Mouse (Mus musculus) embryonic facial prominence, embryonic 14.5 days (tissue): ENCODE results near the gene Snta1. TPM values are rescaled to one million over a fixed set of nuclear protein-coding genes. Genes with fewer than 3 reads are reported as not detected.

Experiments
- ATAC-seq: fragments of 200-750 bp; cut with Nextera tagmentation; 2 replicates; pipeline ENCODE4 v1.8.0; 2017; ENCODE audit warnings: low read depth, moderate number of reproducible peaks, moderate TSS enrichment
- DNase-seq: peaks from one replicate; pipeline ENCODE4 v3.0.0-alpha.2; 2015; ENCODE audit warnings: low spot score
- H3K27ac ChIP-seq: fragments of 300-500 bp; sonication (generic); replicated peaks from 2 replicates; pipeline ENCODE4 v1.5.1; 2014; ENCODE audit warnings: low read depth, mild to moderate bottlenecking, low read length, moderate library complexity
- H3K27me3 ChIP-seq: fragments of 300-500 bp; sonication (generic); replicated peaks from 2 replicates; pipeline ENCODE4 v1.6.1; 2014; ENCODE audit warnings: low read length; ENCODE audit not compliant: control insufficient read depth, insufficient read depth
- H3K36me3 ChIP-seq: fragments of 300-500 bp; sonication (generic); 2 replicates; pipeline ENCODE4 v1.6.1; 2014; ENCODE audit warnings: low read length, mixed read lengths; ENCODE audit not compliant: control insufficient read depth, insufficient read depth
- H3K4me1 ChIP-seq: fragments of 300-500 bp; sonication (generic); 2 replicates; pipeline ENCODE4 v1.6.1; 2014; ENCODE audit warnings: antibody characterized with exemption, low read length; ENCODE audit not compliant: control insufficient read depth, insufficient read depth
- H3K4me2 ChIP-seq: fragments of 300-500 bp; sonication (generic); 2 replicates; pipeline ENCODE4 v1.6.1; 2014; ENCODE audit warnings: low read depth, mild to moderate bottlenecking, low read length, moderate library complexity, mixed read lengths
- H3K4me3 ChIP-seq: fragments of 300-500 bp; sonication (generic); 2 replicates; pipeline ENCODE4 v1.5.1; 2014; ENCODE audit warnings: low read depth, mild to moderate bottlenecking, low read length
- H3K9ac ChIP-seq: fragments of 300-500 bp; sonication (generic); 2 replicates; pipeline ENCODE4 v1.6.1; 2014; ENCODE audit warnings: low read depth, mild to moderate bottlenecking, low read length, moderate library complexity, mixed read lengths
- H3K9me3 ChIP-seq: fragments of 300-500 bp; sonication (generic); 2 replicates; pipeline ENCODE4 v1.6.1; 2016; ENCODE audit warnings: low read length; ENCODE audit not compliant: control insufficient read depth
- WGBS: fragments of 180-500 bp; shearing (Covaris S2); extraction: QIAGEN DNeasy Blood & Tissue Kit; methylation state at CpG from one replicate; pipeline ENCODE4 v1.1.7; 2014; 5-methylcytosine and 5-hydroxymethylcytosine counted together
- polyA plus RNA-seq: library from polyadenylated mRNA; unstranded; fragments of >200 nt; fragmentation: Nextera tagmentation; extraction: Ambion mirVana; gene quantifications from 2 replicates; pipeline ENCODE4 v1.2.1, GENCODE M21; 2014

The Snta1 gene
- 8.6 and 10.4 TPM in 2 replicates for polyA plus RNA-seq

DNA sequence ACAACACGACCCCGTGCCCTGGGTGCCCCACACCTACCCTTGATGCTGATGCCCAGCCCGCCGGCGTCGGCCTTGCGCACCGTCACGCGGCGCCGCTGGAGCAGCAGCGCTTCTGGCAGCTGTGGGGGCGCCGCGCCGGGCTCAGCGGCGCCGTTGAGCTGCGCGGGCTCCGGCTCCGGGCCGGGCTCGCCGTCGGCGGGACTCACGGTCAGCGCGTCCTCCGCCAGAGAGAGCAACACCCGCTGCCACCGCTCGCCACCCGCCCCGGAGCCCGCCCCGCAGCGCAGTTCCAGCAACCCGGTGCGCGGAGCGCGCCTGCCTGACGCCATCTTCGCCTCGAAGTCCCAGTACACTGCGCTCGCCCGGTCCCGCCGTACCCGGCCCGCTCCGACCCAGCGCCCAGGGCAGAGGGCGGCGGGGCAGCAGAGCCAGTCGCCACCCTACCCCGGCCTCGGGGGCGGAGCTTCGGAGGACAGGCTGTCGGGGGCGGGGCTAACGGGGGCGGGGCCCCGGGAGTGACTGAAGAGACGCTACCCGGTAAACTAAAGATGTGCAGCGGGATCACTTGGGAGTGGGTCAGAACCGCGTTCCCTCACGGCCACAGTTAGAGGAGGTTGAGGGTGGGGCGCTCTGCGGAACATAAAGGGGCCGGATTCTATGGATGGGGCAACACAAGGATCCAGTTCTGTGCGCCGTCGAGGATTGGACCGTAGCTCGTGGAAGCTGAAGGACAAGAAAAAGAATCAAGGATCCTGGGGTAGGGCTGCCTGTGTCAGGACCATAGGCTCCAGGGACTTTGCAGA lies at the start of gene Snta1:
Gene Snta1 (minus strand): TSS at position 457 of the 803 bp plus-strand sequence.
- DNase-seq (peak; percentile 80), ATAC-seq (peak; percentile 88)
- H3K9me3 ChIP-seq: no peaks in the 10 kb centered on the region
- peak within 1 kb of the TSS; percentile 80 for H3K4me2 ChIP-seq
- peak within 1 kb of the TSS; percentile 76 for H3K9ac ChIP-seq
- peaks cover 15% of the 10 kb centered on the region for H3K4me1 ChIP-seq
- WGBS: 2% methylated on average over 49 of the region's 84 CpGs
- H3K27ac ChIP-seq: no peak within 1 kb of the TSS
- no peaks in the 10 kb centered on the region for H3K36me3 ChIP-seq
- peaks cover 6% of the 10 kb centered on the region; the same call in 1 of the 2 replicates for H3K27me3 ChIP-seq
- peak within 1 kb of the TSS; percentile 74 for H3K4me3 ChIP-seq

GRCm38 (mm10) chr2:154456621-154457020 lies 48.7 kb upstream of the Snta1 start:
- Histone ChIP-seq H3K9me3 (no peaks in the 10 kb centered on the region), H3K9ac (no peak overlapping the region), H3K4me2 (no peak overlapping the region), H3K36me3 (no peaks in the 10 kb centered on the region), H3K4me1 (peaks cover 26% of the 10 kb centered on the region), H3K27me3 (no peaks in the 10 kb centered on the region), H3K4me3 (no peak overlapping the region), H3K27ac (no peak overlapping the region)
- ATAC-seq: no peak
- DNase-seq: no peak

GRCm38 (mm10) chr2:154455776-154456175 lies 47.9 kb upstream of the Snta1 start:
- Histone ChIP-seq H3K9me3 (no peaks in the 10 kb centered on the region), H3K4me3 (no peak overlapping the region), H3K9ac (no peak overlapping the region), H3K27ac (peak overlapping the region; percentile 63), H3K27me3 (no peaks in the 10 kb centered on the region), H3K4me1 (peaks cover 26% of the 10 kb centered on the region), H3K36me3 (no peaks in the 10 kb centered on the region), H3K4me2 (peak overlapping the region; percentile 30)
- ATAC-seq: peak; percentile 81
- WGBS: 24% methylated on average over 5 of the region's 5 CpGs
- peak; percentile 81 for DNase-seq

- DNase-seq (peak; percentile 87), ATAC-seq (peak; percentile 67)
- H3K27ac ChIP-seq: peak overlapping the region; percentile 63
- no peaks in the 10 kb centered on the region for H3K27me3 ChIP-seq
- H3K4me1 ChIP-seq: peaks cover 19% of the 10 kb centered on the region
- H3K9me3 ChIP-seq: no peaks in the 10 kb centered on the region
- H3K4me3 ChIP-seq: no peak overlapping the region
- no peaks in the 10 kb centered on the region for H3K36me3 ChIP-seq
- 19% methylated on average over 3 of the region's 3 CpGs for WGBS
- no peak overlapping the region for H3K4me2 ChIP-seq
- H3K9ac ChIP-seq: no peak overlapping the region
These were observed 46.7 kb upstream of the Snta1 start for GRCm38 (mm10) chr2:154454605-154455004.

GRCm38 (mm10) chr2:154454099-154454498 lies 46.2 kb upstream of the Snta1 start:
- H3K9ac ChIP-seq: no peak overlapping the region
- H3K4me3 ChIP-seq: no peak overlapping the region
- H3K36me3 ChIP-seq: no peaks in the 10 kb centered on the region
- peak overlapping the region; percentile 63 for H3K27ac ChIP-seq
- no peak overlapping the region for H3K4me2 ChIP-seq
- no peaks in the 10 kb centered on the region for H3K27me3 ChIP-seq
- no peak for ATAC-seq
- peaks cover 19% of the 10 kb centered on the region for H3K4me1 ChIP-seq
- DNase-seq: no peak
- WGBS: 39% methylated on average over 1 of the region's 1 CpGs
- no peaks in the 10 kb centered on the region for H3K9me3 ChIP-seq

DNA sequence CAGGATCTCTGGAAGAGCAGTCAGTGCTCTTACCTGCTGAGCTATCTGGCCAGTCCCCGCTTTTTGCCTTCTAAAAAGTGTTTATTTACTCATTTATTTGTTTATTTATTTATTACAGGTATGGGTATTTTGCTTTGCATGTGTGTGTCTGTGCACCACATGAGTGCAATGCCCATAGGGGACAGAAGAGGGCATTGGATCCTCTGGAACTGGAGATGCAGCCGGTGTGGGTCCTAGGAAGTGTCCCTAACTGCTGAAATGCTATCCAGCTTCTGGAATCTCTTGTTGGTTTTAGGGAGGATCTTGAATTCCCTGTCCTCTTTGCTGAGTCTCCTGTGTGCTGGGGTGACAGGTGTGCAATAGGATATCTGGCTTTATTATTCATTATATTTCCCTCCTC lies 45.1 kb upstream of the Snta1 start:
- no peaks in the 10 kb centered on the region for H3K9me3 ChIP-seq
- no peaks in the 10 kb centered on the region for H3K27me3 ChIP-seq
- H3K4me2 ChIP-seq: no peak overlapping the region
- H3K4me1 ChIP-seq: peaks cover 19% of the 10 kb centered on the region
- ATAC-seq: no peak
- WGBS: 88% methylated on average over 2 of the region's 2 CpGs
- H3K36me3 ChIP-seq: peaks cover 3% of the 10 kb centered on the region; the same call in 1 of the 2 replicates
- no peak for DNase-seq
- no peak overlapping the region for H3K4me3 ChIP-seq
- H3K9ac ChIP-seq: no peak overlapping the region
- H3K27ac ChIP-seq: no peak overlapping the region

DNA sequence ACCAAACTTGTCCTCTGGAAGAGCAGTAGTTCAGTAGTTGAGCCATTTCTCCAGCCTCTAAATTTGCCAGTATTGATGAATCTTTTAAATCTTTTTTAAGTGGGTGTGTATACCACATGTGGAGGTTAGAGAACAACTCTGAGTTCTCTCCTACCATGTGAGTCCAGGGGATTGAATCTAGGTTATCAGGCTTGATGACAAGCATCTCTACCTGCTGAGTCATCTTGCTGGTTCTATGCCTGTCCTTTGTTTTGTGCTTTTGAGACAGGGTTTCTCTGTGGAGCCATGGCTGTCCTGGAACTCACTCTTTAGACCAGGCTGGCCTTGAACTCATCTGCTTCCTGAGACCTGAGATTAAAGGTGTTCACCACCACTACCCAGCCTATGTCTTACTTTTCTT lies 40.7 kb upstream of the Snta1 start:
- DNase-seq: no peak
- H3K4me1 ChIP-seq: no peaks in the 10 kb centered on the region
- ATAC-seq: no peak

DNA sequence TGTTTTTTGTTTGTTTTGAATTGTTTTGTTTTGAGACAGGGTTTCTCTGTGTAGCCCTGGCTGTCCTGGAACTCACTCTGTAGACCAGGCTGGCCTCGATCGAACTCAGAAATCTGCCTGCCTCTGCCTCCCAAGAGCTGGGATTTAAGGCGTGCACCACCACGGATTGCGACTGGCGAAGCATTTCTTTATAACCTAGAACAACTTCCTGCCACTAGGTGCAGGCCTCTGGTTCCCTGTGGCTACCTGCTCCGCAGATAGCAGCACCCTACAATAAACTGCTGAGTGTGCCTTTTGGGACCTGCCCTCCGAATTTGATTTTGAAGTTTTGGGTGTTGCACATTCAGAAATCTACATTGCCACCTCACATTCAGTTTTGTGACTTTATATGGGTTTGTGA lies 39.9 kb upstream of the Snta1 start:
- no peaks in the 10 kb centered on the region for H3K27me3 ChIP-seq
- H3K9me3 ChIP-seq: no peaks in the 10 kb centered on the region; the same call in 1 of the 2 replicates
- H3K4me2 ChIP-seq: no peak overlapping the region
- H3K4me1 ChIP-seq: no peaks in the 10 kb centered on the region
- ATAC-seq (no peak), DNase-seq (no peak)
- H3K27ac ChIP-seq: no peak overlapping the region
- H3K9ac ChIP-seq: no peak overlapping the region
- H3K4me3 ChIP-seq: no peak overlapping the region
- 96% methylated on average over 8 of the region's 8 CpGs for WGBS
- peaks cover 10% of the 10 kb centered on the region; the same call in 1 of the 2 replicates for H3K36me3 ChIP-seq

More for the DNA sequence above, 40.7 kb upstream of the Snta1 start:
- H3K27ac ChIP-seq: no peak overlapping the region
- H3K9me3 ChIP-seq: no peaks in the 10 kb centered on the region; the same call in 1 of the 2 replicates
- peaks cover 6% of the 10 kb centered on the region; the same call in 1 of the 2 replicates for H3K36me3 ChIP-seq
- no peak overlapping the region for H3K4me2 ChIP-seq
- no peaks in the 10 kb centered on the region for H3K27me3 ChIP-seq
- H3K4me3 ChIP-seq: no peak overlapping the region
- no peak overlapping the region for H3K9ac ChIP-seq

DNA sequence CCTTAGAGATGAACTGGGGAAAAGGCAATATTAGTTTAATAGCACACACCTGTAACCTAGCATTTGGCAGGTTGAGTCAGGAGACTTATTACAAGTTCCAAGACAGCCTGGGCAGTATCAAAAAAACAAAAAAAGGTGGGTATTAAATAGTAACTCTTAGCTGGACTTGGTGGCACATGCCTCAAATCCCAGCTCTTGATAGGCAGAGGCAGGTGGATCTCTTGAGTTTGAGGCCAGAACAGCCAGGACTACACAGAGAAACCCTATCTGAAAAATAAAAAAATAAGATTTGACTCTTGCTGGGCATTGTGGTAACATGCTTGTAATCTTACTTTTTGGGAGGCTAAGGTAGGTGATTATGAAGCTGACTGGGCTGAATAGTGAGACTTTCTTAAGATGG lies 32.6 kb upstream of the Snta1 start:
- Histone ChIP-seq H3K9me3 (no peaks in the 10 kb centered on the region; the same call in 1 of the 2 replicates), H3K36me3 (0 out of 2 replicates have a peak, but pooled peaks cover 8% of the 10 kb centered on the region), H3K9ac (no peak overlapping the region), H3K4me3 (no peak overlapping the region), H3K4me1 (peaks cover 14% of the 10 kb centered on the region), H3K4me2 (no peak overlapping the region), H3K27me3 (no peaks in the 10 kb centered on the region), H3K27ac (no peak overlapping the region)
- ATAC-seq (no peak), DNase-seq (no peak)
